Mouse (Mus musculus): ENCODE data around the gene Disc1.
A peak's percentile ranks its signal among the peaks of the same experiment; 100 is the strongest.

Gene Disc1

GRCm38 (mm10) chr8:125130835-125131234 is 76.8 kb downstream of the Disc1 start:
- DNase-seq = no peak

- no peak for DNase-seq
These were observed 77.3 kb downstream of the Disc1 start for GRCm38 (mm10) chr8:125131265-125131664.

GRCm38 (mm10) chr8:125133685-125134114 is 79.7 kb downstream of the Disc1 start:
- DNase-seq = no peak

GRCm38 (mm10) chr8:125134876-125135275 is 80.9 kb downstream of the Disc1 start:
- DNase-seq = no peak

GRCm38 (mm10) chr8:125139689-125140150 is 85.7 kb downstream of the Disc1 start:
- DNase-seq = no peak

- no peak for DNase-seq
These were observed 87.0 kb downstream of the Disc1 start for GRCm38 (mm10) chr8:125140965-125141364.

GRCm38 (mm10) chr8:125156863-125157640 is 103.1 kb downstream of the Disc1 start:
- peak; percentile 48 for DNase-seq

- DNase-seq = peak; percentile 39
These were observed 103.6 kb downstream of the Disc1 start for GRCm38 (mm10) chr8:125157641-125158005.

GRCm38 (mm10) chr8:125159387-125159786 is 105.4 kb downstream of the Disc1 start:
- no peak for DNase-seq

GRCm38 (mm10) chr8:125163491-125163890 is 109.5 kb downstream of the Disc1 start:
- DNase-seq = no peak

GRCm38 (mm10) chr8:125163906-125164305 is 109.9 kb downstream of the Disc1 start:
- no peak for DNase-seq

- DNase-seq = peak; percentile 58
These were observed 111.8 kb downstream of the Disc1 start for GRCm38 (mm10) chr8:125165505-125166446.

- DNase-seq = no peak
These were observed 112.5 kb downstream of the Disc1 start for GRCm38 (mm10) chr8:125166545-125166944.

GRCm38 (mm10) chr8:125166988-125167387 is 113.0 kb downstream of the Disc1 start:
- DNase-seq = no peak

GRCm38 (mm10) chr8:125169628-125170027 is 115.6 kb downstream of the Disc1 start:
- no peak for DNase-seq

GRCm38 (mm10) chr8:125171531-125171930 is 117.5 kb downstream of the Disc1 start:
- DNase-seq = no peak

- DNase-seq = peak; percentile 27
These were observed 120.2 kb downstream of the Disc1 start for GRCm38 (mm10) chr8:125174237-125174636.

- no peak for DNase-seq
These were observed 120.9 kb downstream of the Disc1 start for GRCm38 (mm10) chr8:125174851-125175250.

- no peak for DNase-seq
These were observed 121.7 kb downstream of the Disc1 start for GRCm38 (mm10) chr8:125175661-125176060.

- DNase-seq = no peak
These were observed 123.1 kb downstream of the Disc1 start for GRCm38 (mm10) chr8:125177091-125177490.

GRCm38 (mm10) chr8:125177958-125178357 is 124.0 kb downstream of the Disc1 start:
- DNase-seq = no peak

GRCm38 (mm10) chr8:125183548-125184451 is 129.8 kb downstream of the Disc1 start:
- DNase-seq = peak; percentile 81

- no peak for DNase-seq
These were observed 130.4 kb downstream of the Disc1 start for GRCm38 (mm10) chr8:125184452-125184817.
